Mouse (Mus musculus) lung, adult 2 months (tissue): ENCODE results near the gene Kcns1.

Source experiments
- CTCF ChIP-seq: fragments of 200-500 bp; IDR thresholded peaks from 2 replicates; pipeline ENCODE4 v1.5.1; 2011; ENCODE audit warnings: mild to moderate bottlenecking, low read length, control low read depth; ENCODE audit not compliant: insufficient read depth
- POLR2A ChIP-seq: fragments of 200-500 bp; IDR thresholded peaks from 2 replicates; pipeline ENCODE4 v1.6.1; 2011; ENCODE audit warnings: low read depth, mild to moderate bottlenecking, control low read depth, low read length, borderline replicate concordance; ENCODE audit errors: extremely low read depth

- no peak for TF ChIP-seq CTCF
- TF ChIP-seq POLR2A, result no peak
Observed at GRCm38 (mm10) chr2:164195971-164196699, 25.2 kb upstream of the Kcns1 start.
